In genomic region chr15:101001685-101002084, GRCm38 (mm10) we compare ENCODE assay signal across 32 mouse cellular contexts. TPM values are rescaled to one million over a fixed set of nuclear protein-coding genes. Genes with fewer than 3 reads are reported as not detected.
DNase-seq lines count a peak whose midpoint lies in the region; ATAC-seq and TF ChIP-seq lines count a peak whose summit lies in the region.
"Had no signal": no experiment of that assay in that cellular context is flagged by ENCODE, and none has a peak within 500 bp of the region (broad histone marks: within the 10 kb centered on the region; RNA-seq: fewer than 3 reads in every experiment).

No protein-coding gene starts in this region.

- no peaks in the 10 kb centered on the region for H3K36me3 ChIP-seq in CH12.LX (replicated peaks in 1 of 2; ENCODE audit: control insufficient read depth in 1 of 2, insufficient read depth in 1 of 2, low read length in 1 of 2)
- H3K36me3 ChIP-seq in heart, embryonic 11.5 days (ENCODE audit: control insufficient read depth, insufficient read depth, low read length): no peaks in the 10 kb centered on the region
- H3K36me3 ChIP-seq: forebrain, embryonic 10.5 days; G1E; heart, embryonic 10.5 days had no signal

- H3K27me3 ChIP-seq in CH12.LX (replicated peaks): peaks cover 60% of the 10 kb centered on the region
- no peaks in the 10 kb centered on the region for H3K27me3 ChIP-seq in heart, embryonic 11.5 days (ENCODE audit: control insufficient read depth, insufficient read depth, low read length)
- H3K27me3 ChIP-seq: forebrain, embryonic 13.5 days; hindbrain, embryonic 12.5 days had no signal

- no peaks in the 10 kb centered on the region for H3K79me2 ChIP-seq in CH12.LX (replicated peaks; ENCODE audit: control insufficient read depth, extremely low read depth, insufficient read depth, poor library complexity, severe bottlenecking)

- TF ChIP-seq CTCF in layer of hippocampus, adult 2 months (conservative IDR thresholded peaks at IDR 0.05): peak; percentile 52
- TF ChIP-seq CTCF in CH12.LX (conservative IDR thresholded peaks at IDR 0.05 in 1 of 2, IDR thresholded peaks at IDR 0.05 in 1 of 2; ENCODE audit: low read depth in 2 of 2, low read length in 2 of 2): peak in 1 of 2 experiments; percentile 48; a peak in 2 of 4 replicates
- 0 out of 2 replicates have a peak, but pooled peaks have one; percentile 1 for TF ChIP-seq CTCF in cortical plate, adult 2 months (IDR thresholded peaks at IDR 0.05; ENCODE audit: extremely low read depth, insufficient read depth, low read length)

- no peaks in the 10 kb centered on the region for H3K9me3 ChIP-seq in CH12.LX (replicated peaks; ENCODE audit: low read length)
- H3K9me3 ChIP-seq in heart, embryonic 11.5 days (replicated peaks; ENCODE audit: control insufficient read depth, low read length): no peaks in the 10 kb centered on the region
- H3K9me3 ChIP-seq: forebrain, embryonic 10.5 days; forebrain, embryonic 13.5 days; heart, embryonic 10.5 days; hindbrain, embryonic 12.5 days had no signal

- H3K4me3 ChIP-seq in layer of hippocampus, adult 2 months: no peak overlapping the region
- H3K4me3 ChIP-seq in CH12.LX (replicated peaks in 1 of 3; ENCODE audit: low read depth in 2 of 3, low read length in 2 of 3, poor library complexity in 1 of 3): no peak overlapping the region
- H3K4me3 ChIP-seq in cortical plate, adult 2 months (ENCODE audit: insufficient read depth, low read length): no peak overlapping the region
- H3K4me3 ChIP-seq in heart, embryonic 11.5 days (ENCODE audit: low read depth, low read length): no peak overlapping the region
- H3K4me3 ChIP-seq: forebrain, embryonic 10.5 days; forebrain, embryonic 13.5 days; heart, adult 2 months; heart, embryonic 10.5 days; hindbrain, embryonic 12.5 days had no signal

- peaks cover 3 to 6% of the 10 kb centered on the region in 2 experiments for H3K4me1 ChIP-seq in CH12.LX (ENCODE audit: control insufficient read depth in 1 of 2, insufficient read depth in 2 of 2)
- peaks cover 13% of the 10 kb centered on the region for H3K4me1 ChIP-seq in cortical plate, adult 2 months (ENCODE audit: control insufficient read depth, insufficient read depth, low read length)
- no peaks in the 10 kb centered on the region for H3K4me1 ChIP-seq in heart, embryonic 11.5 days (ENCODE audit: control insufficient read depth, insufficient read depth, low read length)

- no peak for TF ChIP-seq EP300 in CH12.LX (IDR thresholded peaks at IDR 0.05; ENCODE audit: low read length)

- no peak overlapping the region for H3K9ac ChIP-seq in CH12.LX (ENCODE audit: insufficient read depth, low read depth)
- H3K9ac ChIP-seq in heart, embryonic 11.5 days (ENCODE audit: low read depth, low read length): no peak overlapping the region
- H3K9ac ChIP-seq: forebrain, embryonic 13.5 days; hindbrain, embryonic 12.5 days had no signal

- no peak overlapping the region for H3K27ac ChIP-seq in layer of hippocampus, adult 2 months
- H3K27ac ChIP-seq in CH12.LX (ENCODE audit: insufficient read depth, low read depth): no peak overlapping the region
- no peak overlapping the region for H3K27ac ChIP-seq in cortical plate, adult 2 months (ENCODE audit: insufficient read depth, low read length)
- no peak overlapping the region for H3K27ac ChIP-seq in heart, embryonic 11.5 days (ENCODE audit: low read depth, low read length)
- H3K27ac ChIP-seq: forebrain, embryonic 10.5 days; forebrain, embryonic 13.5 days; heart, adult 2 months; heart, embryonic 10.5 days; hindbrain, embryonic 12.5 days had no signal

- TF ChIP-seq RAD21 in CH12.LX (IDR thresholded peaks at IDR 0.05; ENCODE audit: low read depth, low read length): no peak

- in situ Hi-C loops in CH12.LX (cut with MboI; ENCODE audit: low pct_ligation_motif_present, low pct_unique_long_range_greater_than_20kb, low sequenced_read_pairs): loop anchor here (10.0 kb wide), 1 partner anchor 237 kb away; the partner anchor contains the start of gene Slc4a8

- no peak for ATAC-seq in heart, embryonic 11.5 days (replicated peaks; ENCODE audit: insufficient number of reproducible peaks, low FRiP score, low TSS enrichment)
- ATAC-seq: activated CD4-positive, CD25-positive, alpha-beta regulatory T cell, adult 4 months; forebrain, embryonic 13.5 days; forebrain, embryonic 16.5 days; hindbrain, embryonic 16.5 days; inflammation-experienced regulatory T-cells, adult 6 months had no signal

- no peak for TF ChIP-seq POLR2A in CH12.LX (IDR thresholded peaks at IDR 0.05; ENCODE audit: low read depth, low read length)
- no peak for TF ChIP-seq POLR2A in cortical plate, adult 2 months (IDR thresholded peaks at IDR 0.05; ENCODE audit: extremely low read depth, insufficient read depth, low read length)

- H3K4me2 ChIP-seq in CH12.LX (ENCODE audit: insufficient read depth, low read depth, poor library complexity, severe bottlenecking): no peak overlapping the region
- H3K4me2 ChIP-seq in heart, embryonic 11.5 days: no peak overlapping the region
- H3K4me2 ChIP-seq: forebrain, embryonic 13.5 days; hindbrain, embryonic 12.5 days had no signal

- WGBS in heart, embryonic 11.5 days (ENCODE audit: insufficient replicate concordance): 88% methylated on average over 1 of the region's 1 CpGs

- DNase-seq in layer of hippocampus, adult 2 months (ENCODE audit: low spot score in 2 of 2): no peak
- DNase-seq in layer of hippocampus, adult 11-12 months (ENCODE audit: low spot score): no peak
- no peak for DNase-seq in CH12.LX (ENCODE audit: extremely low read depth)
- no peak for DNase-seq in yolk sac, embryonic 10.5 days (ENCODE audit: low spot score)
- DNase-seq: adrenal gland, adult 8-10 months; adrenal gland, postnatal 25 days; cerebellum, adult 11-12 months; cerebellum, adult 8-10 months; cerebellum, postnatal 36 days; gastrocnemius, postnatal 10 days; gastrocnemius, postnatal 36 days; heart, adult 2 months had no signal

- dilution Hi-C loops in CH12.LX (cut with MboI; ENCODE audit: extremely low pct_ligation_motif_present, extremely low pct_unique_long_range_greater_than_20kb, low sequenced_read_pairs): no loop called here

TF ChIP-seq in CH12.LX, 34 proteins besides CTCF, POLR2A, EP300 and RAD21:
- TF ChIP-seq CHD1 (IDR thresholded peaks at IDR 0.05; ENCODE audit: low read depth, low read length): no peak
- peak; percentile 81 for TF ChIP-seq ZNF384 (IDR thresholded peaks at IDR 0.05; ENCODE audit: low read depth, low read length)
- no peak for TF ChIP-seq JUND (conservative IDR thresholded peaks at IDR 0.05; ENCODE audit: low read depth, low read length)

RNA-seq across cellular contexts. Expression of gene Gm47841, which starts 45.5 kb away (rescaled TPM):
- not detected for total RNA-seq in layer of hippocampus, adult 2 months (2021)
- not detected in 2 replicates for total RNA-seq in CH12.LX (2012; rRNA removed)
- total RNA-seq in CH12.LX (2014; rRNA removed): not detected in 2 replicates
- polyA plus RNA-seq in CH12.LX (2012; ENCODE audit: insufficient read length, low read depth): not detected in 2 replicates
- polyA plus RNA-seq in cortical plate, adult 2 months (2012; rRNA removed): not detected in 2 replicates
- not detected in 2 replicates for polyA plus RNA-seq in heart, embryonic 11.5 days (2014; fragmentation: Nextera tagmentation; extraction: Ambion mirVana)
- total RNA-seq: adrenal gland, postnatal 25 days; G1E; gastrocnemius, adult 18-20 months; gastrocnemius, postnatal 10 days; gastrocnemius, postnatal 36 days; granulocyte monocyte progenitor cell, adult 5-6 weeks; heart, adult 2 months; heart, postnatal 25 days; hematopoietic stem cell, adult 5-6 weeks had no signal
- polyA plus RNA-seq: activated CD4-positive, CD25-positive, alpha-beta regulatory T cell, adult 4 months; brain, embryonic 14.5 days; embryonic facial prominence, embryonic 11.5 days; embryonic facial prominence, embryonic 14.5 days; forebrain, embryonic 10.5 days; forebrain, embryonic 13.5 days; forebrain, embryonic 16.5 days; G1E; heart, adult 2 months; heart, embryonic 10.5 days; heart, embryonic 14.5 days; heart, postnatal 0 days; hindbrain, embryonic 12.5 days; hindbrain, embryonic 16.5 days; inflammation-experienced regulatory T-cells, adult 6 months had no signal
